Mouse (Mus musculus): ENCODE results near the gene Tff2.

Gene Tff2

DNA sequence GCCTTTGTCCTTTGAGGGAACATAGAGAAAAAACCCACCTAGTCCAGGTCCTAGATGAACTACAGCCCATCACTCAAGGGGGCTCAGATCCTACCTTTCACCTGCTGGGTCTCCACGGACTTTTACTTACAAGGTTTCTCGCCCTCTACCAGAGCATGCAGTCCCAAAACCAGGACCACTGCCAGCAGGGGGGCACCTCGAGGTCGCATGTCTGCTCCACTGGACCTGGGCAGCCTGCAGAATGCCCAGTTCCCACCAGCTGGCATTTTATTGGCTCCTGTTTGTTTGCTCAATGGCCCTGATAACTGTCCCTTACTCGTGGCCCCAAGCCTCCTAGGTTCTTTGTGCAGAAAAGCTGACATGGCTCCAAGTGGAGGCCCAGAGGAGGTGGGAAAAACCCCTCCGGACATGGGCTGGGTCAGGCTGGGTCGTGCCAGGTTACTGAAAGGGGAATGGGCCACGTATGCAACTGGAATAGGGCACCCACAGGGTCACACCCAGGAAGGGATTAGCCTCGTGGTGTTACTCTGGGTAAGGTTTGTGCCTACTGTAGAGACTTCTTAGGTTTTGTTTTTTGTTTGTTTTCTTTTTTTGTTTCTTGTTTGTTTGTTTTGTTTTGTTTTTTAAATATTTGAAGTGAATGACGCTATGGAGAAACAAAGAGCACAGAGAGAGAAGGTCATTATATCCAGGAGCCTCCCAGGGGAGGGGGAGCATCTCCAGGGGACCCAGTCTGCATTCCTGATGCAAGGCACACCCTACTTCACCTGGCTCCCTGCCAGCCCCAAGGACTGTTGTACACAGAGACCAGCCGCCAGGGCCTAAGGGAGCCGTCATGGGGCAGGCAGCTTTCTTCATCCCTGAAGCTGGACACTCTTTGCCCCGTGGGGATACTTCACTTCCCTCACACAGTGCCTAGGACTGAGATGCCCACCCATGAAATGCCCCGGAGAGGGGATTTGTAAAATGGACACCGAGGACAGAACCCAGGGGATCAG lies at the start of gene Tff2:
Gene Tff2, minus strand, starts transcription at position 243 of the 998 bp plus-strand sequence.
- no peak for DNase-seq (ENCODE audit: low spot score in 2 of 2)

DNA sequence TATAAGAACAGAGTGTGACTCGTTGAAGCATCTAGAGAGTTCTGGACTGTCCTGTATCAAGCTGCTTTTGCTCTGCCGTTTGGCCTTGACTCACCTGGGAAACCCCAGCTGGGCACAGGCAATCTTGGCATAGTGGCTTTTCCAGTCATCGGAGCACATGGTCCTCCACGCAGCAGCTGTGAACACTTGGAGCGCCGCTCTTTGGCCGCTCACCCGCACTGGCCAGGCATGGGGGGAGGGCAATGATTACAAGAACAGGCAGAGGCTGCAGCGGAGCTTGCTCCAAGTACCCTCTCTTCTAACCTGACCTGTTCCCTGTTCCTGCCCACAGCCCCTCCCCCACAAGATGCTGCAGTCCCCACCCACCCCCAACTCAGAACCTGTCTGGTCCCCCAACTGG lies 49.3 kb upstream of the Tff2 start:
- no peak for DNase-seq (ENCODE audit: low spot score in 2 of 2)

DNA sequence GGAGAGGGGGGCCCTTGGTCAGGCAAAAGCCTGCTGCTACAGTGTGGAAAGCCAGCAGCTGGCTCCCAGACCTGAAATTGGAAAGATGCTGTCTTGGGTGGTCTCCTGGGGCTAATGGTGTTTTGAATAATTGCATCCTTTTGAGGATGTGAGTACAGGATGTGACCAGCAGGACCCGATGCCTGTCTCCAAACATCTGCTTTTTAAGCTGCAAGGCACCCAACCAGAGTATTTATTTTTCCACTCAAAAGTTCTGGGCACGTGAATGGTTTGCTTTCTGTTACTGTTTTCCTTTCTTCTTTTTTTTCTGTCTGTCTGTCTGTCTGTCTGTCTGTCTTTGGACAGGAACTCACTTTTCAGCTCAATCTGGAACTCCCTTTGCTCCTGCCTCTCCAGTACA lies 48.6 kb upstream of the Tff2 start:
- no peak for DNase-seq (ENCODE audit: low spot score in 2 of 2)

DNA sequence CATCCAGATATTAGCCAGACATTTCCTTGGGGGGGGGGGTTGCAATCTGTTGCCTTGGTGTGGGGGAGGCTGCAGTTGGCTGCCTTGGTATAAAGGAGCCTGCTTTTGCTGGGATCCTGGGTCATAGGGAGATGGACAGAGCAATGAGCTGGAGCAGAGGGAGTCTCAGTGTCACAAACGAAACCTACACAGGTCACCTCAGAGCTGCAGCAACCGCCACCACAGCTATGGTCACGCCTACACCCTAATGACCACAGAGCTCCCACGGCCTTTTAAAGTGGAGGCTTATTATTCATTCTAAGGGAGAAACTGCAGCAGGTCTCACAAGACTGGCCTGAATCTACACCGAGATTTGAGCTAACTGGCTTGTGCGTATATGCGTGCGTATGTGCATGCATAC lies 47.7 kb upstream of the Tff2 start:
- DNase-seq (ENCODE audit: low spot score in 2 of 2) = no peak

GRCm38 (mm10) chr17:31187370-31187769 lies 43.3 kb upstream of the Tff2 start:
- DNase-seq (ENCODE audit: low spot score in 2 of 2) = peak; percentile 22 to 67

- DNase-seq (ENCODE audit: low spot score in 2 of 2) = no peak
Measured at GRCm38 (mm10) chr17:31184269-31184990, 40.3 kb upstream of the Tff2 start.

DNA sequence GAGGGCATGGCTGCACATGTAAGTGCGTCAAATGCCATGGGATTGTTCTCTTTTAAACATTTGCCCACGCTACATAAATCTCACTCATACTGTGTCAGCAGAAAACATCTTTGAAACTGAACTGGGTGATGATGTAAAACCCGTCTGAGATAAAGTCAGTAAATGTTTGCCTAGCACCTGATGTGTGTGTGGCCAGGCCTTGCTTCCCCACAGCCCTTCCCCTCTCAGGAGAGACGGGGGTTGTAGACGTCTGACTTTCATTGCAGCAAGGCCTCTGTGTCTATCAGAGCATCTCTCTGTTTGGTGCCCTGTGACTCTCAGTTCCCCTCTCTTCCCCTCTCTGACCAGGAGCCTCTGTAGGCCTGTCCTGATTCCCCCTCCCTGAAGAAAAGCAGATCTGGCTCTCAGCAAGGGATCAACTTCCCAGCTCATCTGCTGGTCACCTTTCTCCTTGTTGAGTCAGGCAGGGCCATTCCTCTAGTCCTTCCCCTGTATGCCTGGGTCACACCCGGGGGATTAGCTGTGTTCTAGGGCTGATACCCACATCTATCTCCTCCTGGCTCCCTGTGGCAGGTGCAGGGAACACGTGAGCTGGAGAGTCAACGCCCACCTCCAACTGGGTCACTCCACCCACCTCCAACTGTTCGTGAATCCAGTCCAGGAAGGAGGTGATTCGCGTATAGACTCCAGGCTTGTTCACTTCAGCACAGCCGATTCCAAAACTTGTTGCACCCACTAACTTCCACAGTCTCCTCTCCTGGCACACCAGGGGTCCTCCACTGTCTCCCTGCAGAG lies 39.3 kb upstream of the Tff2 start:
- DNase-seq (ENCODE audit: low spot score in 2 of 2) = peak in 1 of 2 experiments; percentile 10

DNA sequence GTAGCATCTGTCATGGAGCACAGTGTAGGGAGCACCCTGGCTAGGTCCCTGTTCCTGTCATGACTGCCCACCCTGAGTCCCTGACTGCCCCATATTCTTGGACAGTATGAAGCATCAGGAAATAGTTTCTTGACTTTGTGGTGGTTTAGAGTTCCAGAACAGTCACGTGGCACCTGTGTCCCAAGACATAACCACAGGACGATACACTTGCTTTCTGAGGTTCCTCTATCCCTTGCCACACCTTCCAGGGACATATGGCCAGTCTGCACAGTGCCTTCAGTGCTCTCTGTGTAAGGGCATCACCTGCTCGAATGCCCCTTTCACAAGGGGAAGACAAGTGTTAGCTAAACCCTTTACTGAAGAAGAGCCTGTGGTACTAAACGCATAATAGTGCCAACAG lies 37.4 kb upstream of the Tff2 start:
- no peak for DNase-seq (ENCODE audit: low spot score in 2 of 2)

- DNase-seq (ENCODE audit: low spot score in 2 of 2) = no peak
Measured at GRCm38 (mm10) chr17:31176321-31176720, 32.2 kb upstream of the Tff2 start.

GRCm38 (mm10) chr17:31169796-31170195 lies 25.7 kb upstream of the Tff2 start:
- no peak for DNase-seq (ENCODE audit: low spot score in 2 of 2)

DNA sequence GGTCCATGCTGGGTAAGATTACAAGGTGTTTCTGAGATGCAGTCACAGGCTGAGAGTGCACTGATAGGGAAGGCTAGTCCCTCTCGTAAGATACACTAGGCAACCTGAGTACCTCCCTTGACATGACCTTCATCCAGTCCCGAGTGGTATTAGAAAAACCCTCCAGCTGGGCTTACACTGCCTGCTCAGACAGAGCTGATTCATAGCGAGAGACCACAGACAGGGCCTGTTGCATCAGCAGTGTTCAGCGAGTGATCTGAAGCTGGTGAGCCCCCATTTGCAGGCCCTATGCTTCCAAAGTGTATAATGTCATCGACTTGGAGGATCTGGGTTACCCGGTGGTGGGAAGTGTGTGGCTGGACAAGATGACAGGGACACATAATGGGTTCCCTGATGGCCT lies 21.0 kb upstream of the Tff2 start, which contains the start of gene Tff1:
Gene Tff1, minus strand, starts transcription at position 151 of the 400 bp plus-strand sequence.
- DNase-seq (ENCODE audit: low spot score in 2 of 2) = no peak

GRCm38 (mm10) chr17:31163821-31164220 lies 19.7 kb upstream of the Tff2 start:
- no peak for DNase-seq (ENCODE audit: low spot score in 2 of 2)

GRCm38 (mm10) chr17:31162607-31163006 lies 18.5 kb upstream of the Tff2 start:
- no peak for DNase-seq (ENCODE audit: low spot score in 2 of 2)

GRCm38 (mm10) chr17:31160291-31160690 lies 16.2 kb upstream of the Tff2 start:
- DNase-seq (ENCODE audit: low spot score in 2 of 2) = no peak

DNA sequence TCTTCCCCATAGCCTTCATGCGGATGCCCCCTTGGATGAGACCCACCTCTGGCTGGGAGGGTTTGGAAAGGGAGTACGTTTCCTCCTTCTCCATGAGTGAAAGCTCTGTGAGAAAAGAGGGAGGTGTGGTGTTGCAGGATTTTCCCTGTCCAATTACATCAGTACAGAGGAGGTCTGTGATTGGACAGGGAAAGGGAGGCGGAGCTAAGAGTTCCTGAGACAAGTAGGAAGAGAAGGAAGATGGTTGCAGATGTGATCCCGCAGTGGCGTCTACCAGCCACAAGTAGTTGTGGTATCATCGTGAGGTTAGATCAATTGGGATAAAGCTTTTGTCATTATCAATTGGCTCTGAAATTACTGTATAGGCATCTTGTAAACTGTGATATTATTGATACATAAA lies 13.8 kb upstream of the Tff2 start:
- no peak for DNase-seq (ENCODE audit: low spot score in 2 of 2)

- DNase-seq (ENCODE audit: low spot score in 2 of 2) = no peak
Measured at GRCm38 (mm10) chr17:31153785-31154184, 9.7 kb upstream of the Tff2 start.

DNA sequence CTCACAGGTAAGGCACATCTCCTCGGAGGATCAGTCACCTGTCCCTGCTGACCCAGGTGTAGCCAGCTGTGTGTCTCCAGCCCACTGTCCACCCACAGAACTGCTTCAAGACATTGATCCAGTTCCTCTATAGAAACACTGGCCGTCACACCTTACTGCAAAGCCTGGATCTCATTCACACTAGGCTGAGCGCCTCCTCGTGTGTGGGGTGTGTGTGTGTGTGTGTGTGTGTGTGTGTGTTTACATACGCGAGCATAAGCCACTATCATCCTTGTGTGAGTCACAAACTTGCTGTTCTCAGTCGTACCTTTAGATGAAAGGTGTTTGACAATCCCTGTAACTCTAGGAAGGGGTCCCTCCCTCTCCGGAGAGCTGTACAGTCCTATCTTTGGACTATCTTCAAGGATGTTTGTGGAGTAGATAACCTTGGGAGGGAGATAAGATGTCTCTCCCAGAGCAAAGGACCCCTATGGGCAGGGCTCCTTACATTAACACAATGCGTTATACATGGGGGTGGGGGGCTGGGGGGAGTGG lies 9.0 kb upstream of the Tff2 start:
- DNase-seq (ENCODE audit: low spot score in 2 of 2) = no peak

DNA sequence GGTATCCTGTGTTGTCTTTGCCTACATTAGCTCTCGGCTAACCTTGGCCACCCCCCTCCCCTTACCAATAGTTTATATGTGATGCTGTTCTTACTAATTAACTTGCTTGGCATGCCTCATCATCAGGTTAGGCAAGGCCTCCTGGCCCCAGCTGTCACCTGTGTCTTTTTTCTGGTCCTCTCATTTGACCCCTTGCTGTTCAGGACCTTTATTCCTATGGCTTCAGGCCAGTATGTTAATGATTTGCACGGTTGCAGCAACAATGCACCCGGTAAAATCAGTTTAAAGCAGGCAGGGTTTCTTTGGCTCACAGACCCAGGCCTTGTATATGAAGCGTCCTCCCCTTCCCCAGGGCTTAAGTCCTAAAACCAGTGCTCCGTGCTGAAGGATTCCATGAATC lies 8.4 kb upstream of the Tff2 start:
- DNase-seq (ENCODE audit: low spot score in 2 of 2) = no peak

- no peak for DNase-seq (ENCODE audit: low spot score in 2 of 2)
Measured at GRCm38 (mm10) chr17:31145998-31146397, 1.9 kb upstream of the Tff2 start.

DNA sequence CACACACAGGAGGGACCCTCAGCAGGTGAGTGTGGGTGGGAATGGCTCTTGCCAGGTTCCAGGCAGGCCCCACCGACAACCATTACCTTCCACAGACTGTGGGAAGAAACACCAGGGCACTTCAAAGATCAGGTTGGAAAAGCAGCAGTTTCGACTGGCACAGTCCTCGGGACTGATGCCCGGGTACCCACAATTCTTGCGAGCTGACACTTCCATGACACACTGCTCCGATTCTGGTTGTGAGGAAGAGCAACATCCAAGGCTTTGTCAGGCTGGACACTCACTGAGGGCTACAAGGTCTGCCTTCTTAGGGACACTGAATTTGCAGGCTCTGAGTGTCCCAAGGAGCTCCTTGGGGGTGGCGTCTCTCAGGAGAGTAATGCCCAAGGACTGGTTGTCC lies 2.0 kb downstream of the Tff2 start:
- DNase-seq (ENCODE audit: low spot score in 2 of 2) = no peak

DNA sequence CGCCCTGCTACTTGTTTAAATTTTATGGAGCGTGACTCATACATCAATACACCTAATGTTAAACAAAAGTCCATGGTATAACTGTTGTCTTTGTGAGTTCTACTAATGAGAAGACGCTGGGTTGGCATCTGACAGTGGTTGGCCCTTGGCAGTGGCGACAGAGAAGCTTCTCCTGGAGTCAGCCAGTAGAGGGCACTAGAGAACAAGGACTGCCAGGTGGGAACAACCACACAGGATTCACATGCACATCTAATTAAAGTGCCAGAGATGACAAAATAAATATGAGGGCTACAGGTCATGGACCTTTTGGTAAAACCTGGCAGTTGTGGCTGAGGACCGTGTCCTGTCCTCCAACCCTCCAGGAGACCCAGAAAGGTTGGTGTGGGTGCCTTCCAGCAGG lies 5.7 kb downstream of the Tff2 start:
- DNase-seq (ENCODE audit: low spot score in 2 of 2) = peak in 1 of 2 experiments; percentile 41

DNA sequence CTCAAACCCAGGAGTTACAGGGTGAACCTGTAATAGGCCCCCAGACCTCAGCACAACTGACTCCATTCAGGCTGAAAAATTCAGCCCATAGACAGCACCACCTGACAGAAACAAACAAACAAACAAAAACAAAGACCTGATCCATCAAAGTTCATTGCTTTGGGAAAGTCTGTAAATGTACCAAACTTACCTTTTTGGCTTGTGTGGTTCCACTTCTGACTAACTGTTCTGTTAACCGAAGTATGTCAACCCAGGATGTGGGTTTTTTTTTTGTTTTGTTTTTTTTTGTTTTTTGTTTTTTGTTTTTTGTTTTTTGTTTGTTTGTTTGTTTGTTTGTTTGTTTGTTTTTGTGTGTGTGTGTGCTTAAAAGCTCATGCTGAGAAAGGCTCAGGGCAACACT lies 7.3 kb downstream of the Tff2 start:
- no peak for DNase-seq (ENCODE audit: low spot score in 2 of 2)

All from frontal cortex, postnatal 10 days (tissue).